Mouse (Mus musculus) forebrain, embryonic 10.5 days (tissue): ENCODE measurements at regions not wholly inside any gene's neighbourhood (a gene's known extent, or its start where the extent isn't known, plus 50 kb on each side); places are given as distances from the start of the nearest gene placed in this dataset.
"Not testable (repeated sequence)": the region's sequence is repeated elsewhere in the genome, so short reads cannot be mapped to it uniquely, and the experiment has no call there.

Source experiments
- DNase-seq: peaks from one replicate; pipeline ENCODE4 v3.0.0-alpha.2; 2017; ENCODE audit warnings: low spot score; ENCODE audit errors: extremely low spot score
- H3K27ac ChIP-seq: fragments of 300-500 bp; sonication (generic); 2 replicates; pipeline ENCODE4 v1.5.1; 2016; ENCODE audit warnings: mild to moderate bottlenecking
- H3K27me3 ChIP-seq: fragments of 300-500 bp; sonication (generic); 2 replicates; pipeline ENCODE4 v1.6.1; 2016; ENCODE audit warnings: mild to moderate bottlenecking; ENCODE audit not compliant: poor library complexity, severe bottlenecking
- H3K36me3 ChIP-seq: fragments of 300-500 bp; sonication (generic); replicated peaks from 2 replicates; pipeline ENCODE4 v1.6.1; 2016; ENCODE audit warnings: mild to moderate bottlenecking, moderate library complexity
- H3K4me1 ChIP-seq: fragments of 300-500 bp; sonication (generic); 2 replicates; pipeline ENCODE4 v1.6.1; 2016
- H3K4me3 ChIP-seq: fragments of 300-500 bp; sonication (generic); 2 replicates; pipeline ENCODE4 v1.5.1; 2016; ENCODE audit warnings: mild to moderate bottlenecking, moderate library complexity
- H3K9me3 ChIP-seq: fragments of 300-500 bp; sonication (generic); 2 replicates; pipeline ENCODE4 v1.6.1; 2016; ENCODE audit warnings: mild to moderate bottlenecking, moderate library complexity
- WGBS: fragments of 180-500 bp; shearing (Covaris S2); methylation state at CpG from one replicate; pipeline ENCODE4 v1.1.7; 2016; 5-methylcytosine and 5-hydroxymethylcytosine counted together

DNA sequence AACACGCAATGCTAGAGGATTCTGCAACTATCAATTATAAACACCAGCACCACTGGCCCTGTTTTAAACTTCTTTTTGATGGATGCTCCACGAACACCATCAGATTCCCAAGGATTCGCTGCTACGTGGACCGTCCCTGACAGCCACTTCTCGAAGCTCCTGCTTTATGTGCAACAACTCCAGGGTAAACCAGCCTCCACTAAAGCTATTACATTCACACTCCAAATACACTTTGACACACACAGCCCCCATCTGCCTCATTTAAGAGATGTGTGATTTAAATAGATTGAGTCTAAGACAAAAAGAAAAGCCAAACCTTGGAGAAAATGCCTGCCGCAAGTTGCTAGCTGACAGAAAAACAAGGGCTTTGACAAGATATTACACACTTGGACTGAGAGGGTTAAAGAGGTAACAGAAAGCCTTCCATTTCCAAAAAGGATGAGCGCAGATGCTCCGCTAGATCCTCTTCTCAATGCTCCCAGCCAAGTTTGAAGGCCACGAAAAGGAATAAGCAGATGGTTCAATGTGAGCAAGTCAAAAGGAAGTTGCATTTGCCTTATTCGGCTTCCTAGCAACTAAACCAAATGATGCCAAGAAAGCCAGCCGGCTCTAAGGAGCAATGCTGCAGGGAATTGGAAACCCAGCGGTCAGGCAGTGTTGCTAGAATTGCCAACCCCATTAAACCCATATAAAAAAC lies 54.0 kb upstream of the Cnep1r1 start:
- no peaks in the 10 kb centered on the region for H3K36me3 ChIP-seq
- no peak overlapping the region for H3K27ac ChIP-seq
- peaks cover 5% of the 10 kb centered on the region; the same call in 1 of the 2 replicates for H3K4me1 ChIP-seq
- no peak overlapping the region for H3K4me3 ChIP-seq
- no peaks in the 10 kb centered on the region for H3K9me3 ChIP-seq
- no peaks in the 10 kb centered on the region for H3K27me3 ChIP-seq
- 91% methylated on average over 13 of the region's 13 CpGs for WGBS
- no peak for DNase-seq

DNA sequence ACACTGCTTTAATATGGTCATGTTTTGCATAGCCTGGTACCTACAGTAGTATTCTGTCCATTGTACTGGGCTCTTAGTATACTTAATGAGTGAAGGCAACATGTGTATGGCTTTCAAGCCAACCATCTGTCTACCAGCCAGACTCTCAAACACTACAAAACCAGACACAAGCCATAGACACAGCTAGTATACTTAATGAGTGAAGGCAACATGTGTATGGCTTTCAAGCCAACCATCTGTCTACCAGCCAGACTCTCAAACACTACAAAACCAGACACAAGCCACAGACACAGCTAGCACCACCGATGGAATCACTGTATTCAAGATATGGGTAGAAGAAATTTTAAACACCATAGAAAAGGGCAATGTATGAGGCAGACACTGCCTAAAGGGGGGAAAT lies 59.5 kb upstream of the Cnep1r1 start:
- peaks cover 12% of the 10 kb centered on the region for H3K4me1 ChIP-seq
- H3K27me3 ChIP-seq, H3K27ac ChIP-seq, DNase-seq, H3K36me3 ChIP-seq, H3K4me3 ChIP-seq, H3K9me3 ChIP-seq: not testable (repeated sequence)
- WGBS = 93% methylated on average over 1 of the region's 1 CpGs

DNA sequence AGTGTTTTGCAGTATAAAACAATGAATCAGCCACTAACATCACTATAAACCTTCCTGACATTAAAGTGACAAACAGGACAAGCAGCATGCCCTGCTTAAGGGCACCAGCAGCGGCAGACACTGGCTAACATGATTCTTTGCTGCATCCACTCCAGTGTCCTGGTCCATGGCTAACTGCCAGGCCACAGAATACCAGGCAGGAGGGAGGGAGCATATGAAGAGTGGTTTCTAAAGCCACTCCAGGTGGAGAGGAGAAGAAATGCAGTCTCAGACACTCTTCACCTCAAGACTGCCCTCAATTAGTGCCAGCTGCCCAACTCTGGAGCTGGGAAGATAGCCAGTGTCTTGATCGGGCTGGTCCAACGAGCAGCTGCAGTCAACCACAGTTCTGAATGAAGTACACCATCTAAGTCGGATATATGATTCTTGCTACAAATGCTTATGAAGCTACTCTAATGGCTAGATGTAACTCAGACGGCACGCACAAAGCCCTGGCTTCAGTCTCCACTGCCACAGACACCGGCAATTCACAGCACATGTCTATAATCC lies 60.8 kb upstream of the Cnep1r1 start:
- H3K4me1 ChIP-seq = peaks cover 20% of the 10 kb centered on the region
- no peaks in the 10 kb centered on the region for H3K36me3 ChIP-seq
- no peak overlapping the region for H3K4me3 ChIP-seq
- no peaks in the 10 kb centered on the region for H3K27me3 ChIP-seq
- H3K9me3 ChIP-seq = no peaks in the 10 kb centered on the region
- no peak overlapping the region for H3K27ac ChIP-seq
- DNase-seq = no peak
- WGBS = 94% methylated on average over 7 of the region's 7 CpGs

DNA sequence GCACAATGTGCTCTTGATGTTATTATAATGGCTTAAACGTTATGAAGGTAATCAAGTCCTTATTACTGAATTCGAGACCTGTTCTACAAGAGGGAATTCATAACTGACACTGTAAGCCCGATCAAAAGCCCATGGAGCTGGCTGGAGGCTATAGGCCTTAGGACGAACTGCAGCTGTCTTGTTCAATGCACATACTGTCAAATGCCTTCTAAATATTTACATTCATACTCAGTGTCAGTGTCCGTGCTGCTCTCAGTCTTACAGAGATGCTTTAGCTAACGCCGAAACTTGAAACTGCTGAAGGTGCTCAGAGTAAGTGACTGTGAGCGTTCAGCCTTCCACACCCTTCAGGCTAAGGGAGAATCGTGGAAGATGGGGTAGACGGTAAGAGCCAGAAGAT lies 67.9 kb upstream of the Cnep1r1 start:
- no peak for DNase-seq
- WGBS = 92% methylated on average over 10 of the region's 10 CpGs
- H3K27ac ChIP-seq = no peak overlapping the region

DNA sequence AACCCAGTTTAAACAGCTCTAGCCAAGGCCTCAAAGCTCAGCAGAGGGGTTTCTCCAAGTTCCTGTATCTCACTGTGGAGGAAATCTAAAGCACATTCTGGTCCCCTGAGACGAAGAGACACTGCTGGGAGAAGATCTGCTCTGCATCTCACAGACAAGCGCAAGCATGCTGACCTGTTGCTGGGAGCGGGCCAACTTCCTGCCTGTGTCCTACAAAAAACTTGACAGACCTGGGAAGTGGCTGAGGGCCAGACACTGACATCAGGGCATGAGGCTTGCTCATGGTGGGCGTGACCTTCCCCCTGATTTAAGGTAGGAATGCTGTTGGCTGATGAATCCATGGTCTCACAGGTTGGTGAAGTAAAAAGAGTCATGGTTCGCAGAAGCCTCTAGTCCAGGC lies 69.5 kb upstream of the Cnep1r1 start:
- DNase-seq = no peak
- H3K36me3 ChIP-seq = no peaks in the 10 kb centered on the region
- 84% methylated on average over 5 of the region's 5 CpGs for WGBS
- H3K27me3 ChIP-seq = no peaks in the 10 kb centered on the region
- no peak overlapping the region for H3K4me3 ChIP-seq
- H3K27ac ChIP-seq = no peak overlapping the region
- no peaks in the 10 kb centered on the region for H3K9me3 ChIP-seq
- H3K4me1 ChIP-seq = peaks cover 7% of the 10 kb centered on the region

More for the DNA sequence above, 67.9 kb upstream of the Cnep1r1 start:
- Histone ChIP-seq H3K4me1 (peaks cover 15% of the 10 kb centered on the region), H3K36me3 (no peaks in the 10 kb centered on the region), H3K4me3 (no peak overlapping the region), H3K9me3 (no peaks in the 10 kb centered on the region), H3K27me3 (no peaks in the 10 kb centered on the region)

DNA sequence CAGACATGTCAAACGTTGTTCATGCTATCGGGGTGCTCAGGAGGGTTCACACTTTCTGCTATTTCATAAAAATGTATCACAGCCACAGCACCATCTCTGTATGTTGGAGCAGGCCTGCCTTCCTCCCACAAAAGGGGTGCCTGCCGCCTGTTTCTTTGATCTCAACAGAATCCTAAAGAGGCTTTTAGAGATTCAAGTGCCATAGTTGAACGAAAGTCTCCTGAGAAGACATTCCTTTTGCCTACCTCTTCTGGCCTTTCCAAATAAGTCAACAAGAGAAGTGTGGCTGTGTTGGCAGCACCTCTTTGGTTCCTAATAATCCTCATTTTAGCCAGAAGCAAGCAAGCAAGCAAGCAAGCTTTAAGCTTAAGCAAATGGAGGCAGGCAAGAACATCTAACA lies 72.6 kb upstream of the Cnep1r1 start:
- WGBS = 88% methylated on average over 4 of the region's 4 CpGs
- Histone ChIP-seq H3K9me3 (no peaks in the 10 kb centered on the region), H3K4me1 (no peaks in the 10 kb centered on the region), H3K27me3 (no peaks in the 10 kb centered on the region), H3K4me3 (no peak overlapping the region), H3K27ac (no peak overlapping the region), H3K36me3 (no peaks in the 10 kb centered on the region)
- no peak for DNase-seq

DNA sequence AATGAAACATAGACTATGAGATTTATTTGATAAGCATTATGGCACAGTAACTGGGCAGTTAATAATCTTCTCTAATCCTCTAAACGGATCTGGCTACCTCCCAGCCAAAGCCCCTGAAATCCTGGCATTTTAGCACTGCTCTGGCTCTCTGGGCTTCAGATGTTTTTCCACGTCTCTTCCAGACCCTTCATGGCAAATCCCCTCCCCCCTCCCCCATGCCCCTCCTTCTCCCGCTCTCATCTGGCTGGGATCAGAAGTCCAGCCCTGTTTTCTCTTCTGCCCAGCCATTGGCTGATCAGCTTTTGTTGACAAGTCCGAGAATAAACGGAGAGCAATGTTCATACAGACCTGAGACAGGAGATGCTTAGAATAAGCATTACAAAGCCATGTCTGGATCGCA lies 79.3 kb upstream of the Cnep1r1 start:
- no peaks in the 10 kb centered on the region for H3K9me3 ChIP-seq
- DNase-seq = no peak
- H3K27me3 ChIP-seq = no peaks in the 10 kb centered on the region
- no peak overlapping the region for H3K4me3 ChIP-seq
- WGBS = 32% methylated on average over 6 of the region's 6 CpGs
- H3K27ac ChIP-seq = no peak overlapping the region
- peaks cover 5% of the 10 kb centered on the region; the same call in 1 of the 2 replicates for H3K4me1 ChIP-seq
- H3K36me3 ChIP-seq = no peaks in the 10 kb centered on the region

DNA sequence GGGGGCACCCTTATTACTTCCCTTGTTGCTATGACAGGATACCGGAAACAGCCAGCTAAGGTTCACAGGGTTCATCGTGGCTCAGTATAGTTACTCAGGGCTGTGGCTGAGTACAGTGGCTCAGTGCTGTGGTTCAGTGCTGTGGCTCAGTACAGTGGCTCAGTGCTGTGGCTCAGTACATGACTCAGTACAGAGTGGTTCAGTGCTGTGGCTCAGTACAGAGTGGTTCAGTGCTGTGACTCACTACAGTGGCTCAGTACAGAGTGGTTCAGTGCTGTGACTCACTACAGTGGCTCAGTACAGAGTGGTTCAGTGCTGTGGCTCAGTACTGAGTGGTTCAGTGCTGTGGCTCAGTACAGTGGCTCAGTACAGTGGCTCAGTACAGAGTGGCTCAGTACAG lies 78.6 kb upstream of the Zfp423 start:
- Histone ChIP-seq H3K27ac (no peak overlapping the region), H3K9me3 (no peaks in the 10 kb centered on the region), H3K27me3 (no peaks in the 10 kb centered on the region), H3K36me3 (no peaks in the 10 kb centered on the region), H3K4me1 (peaks cover 5% of the 10 kb centered on the region; the same call in 1 of the 2 replicates), H3K4me3 (no peak overlapping the region)
- WGBS = 91% methylated on average over 2 of the region's 2 CpGs
- no peak for DNase-seq

DNA sequence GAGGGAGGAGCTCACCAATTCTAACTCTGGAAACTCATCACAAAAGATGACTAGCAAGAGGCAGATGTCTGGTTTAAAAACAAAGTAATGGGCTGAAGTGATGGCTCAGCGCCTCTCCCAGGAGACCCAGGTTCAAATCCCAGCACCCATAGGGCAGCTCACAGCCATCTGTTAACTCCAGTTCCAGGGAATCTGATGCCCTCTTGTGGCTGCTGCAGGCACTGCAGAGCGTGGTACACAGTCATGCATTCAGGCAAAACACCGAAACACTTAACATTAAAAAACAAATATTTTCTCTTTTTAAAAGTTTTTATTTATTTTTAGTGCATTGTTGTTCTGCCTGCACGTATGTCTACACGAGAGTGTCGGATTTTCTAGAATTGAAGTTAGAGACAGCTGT lies 73.7 kb upstream of the Zfp423 start:
- 77% methylated on average over 6 of the region's 6 CpGs for WGBS
- no peaks in the 10 kb centered on the region for H3K9me3 ChIP-seq

DNA sequence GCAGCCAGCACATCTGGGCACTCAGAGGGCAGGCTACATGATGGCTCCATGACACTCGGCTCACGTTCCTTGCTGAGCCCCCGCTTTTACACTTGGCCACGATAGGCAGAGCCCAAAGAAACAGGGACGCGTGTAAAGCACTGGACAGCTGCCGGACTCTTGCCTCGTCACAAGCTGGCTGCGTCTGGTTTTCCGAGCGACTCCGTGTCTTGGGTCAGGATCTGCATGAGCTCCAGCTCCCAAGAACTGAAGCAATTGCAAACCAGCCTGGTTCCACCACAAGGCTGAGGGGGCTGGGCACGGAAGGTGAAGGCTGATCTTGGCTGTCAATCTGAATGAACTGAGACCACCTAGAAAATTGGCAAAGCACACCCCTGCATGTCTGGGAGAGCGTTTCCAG lies 65.1 kb upstream of the Zfp423 start:
- Histone ChIP-seq H3K36me3 (no peaks in the 10 kb centered on the region), H3K4me3 (no peak overlapping the region), H3K27ac (no peak overlapping the region), H3K4me1 (peaks cover 23% of the 10 kb centered on the region), H3K27me3 (peaks cover 8% of the 10 kb centered on the region; the same call in 1 of the 2 replicates), H3K9me3 (no peaks in the 10 kb centered on the region)
- no peak for DNase-seq
- 93% methylated on average over 14 of the region's 14 CpGs for WGBS

More for the DNA sequence above, 73.7 kb upstream of the Zfp423 start:
- H3K36me3 ChIP-seq = no peaks in the 10 kb centered on the region
- H3K4me1 ChIP-seq = no peaks in the 10 kb centered on the region
- no peak for DNase-seq
- H3K27ac ChIP-seq = no peak overlapping the region
- H3K4me3 ChIP-seq = no peak overlapping the region
- H3K27me3 ChIP-seq = no peaks in the 10 kb centered on the region

DNA sequence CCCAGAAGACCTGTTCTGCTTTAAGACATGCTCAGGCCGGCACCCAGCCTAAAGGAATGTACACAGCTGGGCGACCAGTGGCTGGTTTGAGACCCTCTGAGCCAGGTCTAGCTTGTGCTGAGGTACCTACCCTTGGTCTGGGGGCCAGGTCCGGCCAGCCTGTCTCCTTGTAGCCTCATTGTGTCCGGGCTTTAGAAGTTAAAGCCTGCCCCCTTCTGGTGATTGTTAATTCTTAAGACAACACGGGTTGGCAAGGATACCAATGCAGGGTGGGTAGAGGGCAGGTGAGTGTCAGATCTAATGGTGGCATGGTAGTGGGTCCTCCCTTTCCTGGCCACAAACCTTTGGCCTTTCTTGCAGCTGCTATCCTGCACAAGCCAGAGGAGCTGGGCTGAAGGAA lies 64.0 kb upstream of the Zfp423 start:
- Histone ChIP-seq H3K4me1 (peaks cover 24% of the 10 kb centered on the region), H3K4me3 (no peak overlapping the region), H3K9me3 (peaks cover 3% of the 10 kb centered on the region), H3K27ac (peak overlapping the region; percentile 51), H3K27me3 (peaks cover 8% of the 10 kb centered on the region; the same call in 1 of the 2 replicates), H3K36me3 (no peaks in the 10 kb centered on the region)
- peak; percentile 67 for DNase-seq
- 13% methylated on average over 5 of the region's 5 CpGs for WGBS

DNA sequence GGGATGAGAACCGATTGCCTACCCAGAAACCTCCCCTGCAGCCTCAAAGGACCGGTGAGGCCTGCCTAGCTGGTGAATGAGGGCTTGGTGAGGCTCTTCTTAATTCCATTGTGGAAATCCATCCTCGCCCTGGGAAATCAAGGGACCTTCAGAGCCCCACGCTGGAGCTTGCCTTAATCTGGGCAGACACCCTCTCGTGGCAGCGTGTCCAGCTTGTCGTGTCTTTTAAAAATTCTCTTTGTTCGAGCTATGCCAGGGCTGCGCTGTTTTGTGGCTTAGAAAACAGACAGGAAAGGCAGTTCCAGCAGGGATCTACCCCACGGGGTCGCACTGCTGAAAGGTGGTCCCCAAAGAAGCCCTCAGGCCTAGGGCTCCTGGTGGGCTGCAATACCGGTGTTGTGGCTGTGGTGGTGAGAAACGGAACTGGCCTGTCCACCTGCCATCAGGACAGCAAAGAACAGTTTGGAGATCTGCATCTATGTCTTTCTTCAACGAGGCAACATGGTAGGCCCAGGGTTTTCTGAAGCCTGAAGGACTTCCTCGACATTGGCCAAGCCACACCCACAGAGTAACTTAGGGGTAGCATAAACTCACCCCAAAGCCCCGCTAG lies 63.5 kb upstream of the Zfp423 start:
- no peak overlapping the region for H3K4me3 ChIP-seq
- H3K27ac ChIP-seq = peak overlapping the region; percentile 51
- WGBS = 61% methylated on average over 16 of the region's 16 CpGs
- no peak for DNase-seq
- H3K36me3 ChIP-seq = no peaks in the 10 kb centered on the region
- H3K9me3 ChIP-seq = peaks cover 7% of the 10 kb centered on the region
- H3K4me1 ChIP-seq = peaks cover 24% of the 10 kb centered on the region
- peaks cover 8% of the 10 kb centered on the region; the same call in 1 of the 2 replicates for H3K27me3 ChIP-seq
